Mouse (Mus musculus): ENCODE results near the gene Ccdc172. TPM values are rescaled to one million over a fixed set of nuclear protein-coding genes. Genes with fewer than 3 reads are reported as not detected.

The Ccdc172 gene
- total and polyA plus RNA-seq, 2 experiments from 2014 or later = not detected

GRCm38 (mm10) chr19:58497106-58497505 is 14.7 kb upstream of the Ccdc172 start:
- no peak overlapping the region for H3K4me2 ChIP-seq (ENCODE audit: low read depth, low read length)

DNA sequence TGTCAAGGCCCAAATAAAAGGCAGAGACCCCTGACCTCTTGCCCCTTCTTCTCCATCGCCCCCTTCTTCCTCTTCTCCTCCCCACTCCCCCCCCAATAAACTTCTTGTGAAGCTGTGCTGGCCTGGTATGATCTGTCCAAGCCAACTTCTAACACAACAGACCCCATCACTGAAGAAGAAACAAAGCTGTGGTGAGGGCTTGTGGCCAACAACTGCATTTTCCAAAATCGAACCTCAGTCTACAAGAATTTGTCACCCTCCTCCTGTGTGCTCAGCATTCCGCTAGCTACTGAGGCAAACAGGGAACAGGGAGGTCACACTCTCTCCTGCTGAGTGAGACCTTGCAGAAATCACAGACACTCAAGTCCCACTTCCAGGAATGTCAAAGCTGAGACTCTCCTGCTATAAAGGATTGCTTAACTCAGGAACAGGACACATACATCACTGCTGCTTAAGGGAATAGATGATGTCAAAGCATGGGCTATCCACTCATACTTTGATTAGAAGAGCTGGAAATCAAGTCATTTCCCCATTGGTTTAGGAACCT is 12.3 kb upstream of the Ccdc172 start:
- WGBS = 42% methylated on average over 3 of the region's 3 CpGs
- Histone ChIP-seq H3K4me2 (ENCODE audit: low read depth, low read length) (no peak overlapping the region), H3K4me1 (ENCODE audit: insufficient read depth, low read length) (0 out of 2 replicates have a peak, but pooled peaks cover 4% of the 10 kb centered on the region), H3K4me3 (ENCODE audit: low read length) (no peak overlapping the region), H3K36me3 (ENCODE audit: insufficient read depth, low read length) (no peaks in the 10 kb centered on the region), H3K27me3 (ENCODE audit: insufficient read depth, low read length) (no peaks in the 10 kb centered on the region), H3K9me3 (ENCODE audit: low read length) (no peaks in the 10 kb centered on the region), H3K9ac (replicated peaks; ENCODE audit: low read length) (no peak overlapping the region), H3K27ac (no peak overlapping the region)
- TF ChIP-seq CTCF (IDR thresholded peaks at IDR 0.05; ENCODE audit: low read depth) = no peak
- ATAC-seq (no peak), DNase-seq (ENCODE audit: low spot score) (no peak)

More at GRCm38 (mm10) chr19:58497106-58497505, 14.7 kb upstream of the Ccdc172 start:
- TF ChIP-seq CTCF (IDR thresholded peaks at IDR 0.05; ENCODE audit: low read depth) = no peak
- 45% methylated on average over 3 of the region's 3 CpGs for WGBS
- DNase-seq (ENCODE audit: low spot score) (no peak), ATAC-seq (no peak)
- H3K9me3 ChIP-seq (ENCODE audit: low read length) = no peaks in the 10 kb centered on the region
- no peak overlapping the region for H3K27ac ChIP-seq
- no peaks in the 10 kb centered on the region for H3K27me3 ChIP-seq (ENCODE audit: insufficient read depth, low read length)
- 0 out of 2 replicates have a peak, but pooled peaks cover 4% of the 10 kb centered on the region for H3K4me1 ChIP-seq (ENCODE audit: insufficient read depth, low read length)
- no peaks in the 10 kb centered on the region for H3K36me3 ChIP-seq (ENCODE audit: insufficient read depth, low read length)
- no peak overlapping the region for H3K4me3 ChIP-seq (ENCODE audit: low read length)
- H3K9ac ChIP-seq (replicated peaks; ENCODE audit: low read length) = no peak overlapping the region

- 67% methylated on average over 2 of the region's 2 CpGs for whole genome bisulfite sequencing
- Histone ChIP-seq H3K4me1 (ENCODE audit: insufficient read depth, low read length) (0 out of 2 replicates have a peak, but pooled peaks cover 4% of the 10 kb centered on the region), H3K4me3 (ENCODE audit: low read length) (no peak overlapping the region), H3K4me2 (ENCODE audit: low read depth, low read length) (no peak overlapping the region), H3K36me3 (ENCODE audit: insufficient read depth, low read length) (no peaks in the 10 kb centered on the region), H3K27ac (no peak overlapping the region), H3K9me3 (ENCODE audit: low read length) (no peaks in the 10 kb centered on the region), H3K27me3 (ENCODE audit: insufficient read depth, low read length) (no peaks in the 10 kb centered on the region), H3K9ac (replicated peaks; ENCODE audit: low read length) (no peak overlapping the region)
- ATAC-seq (0 out of 2 replicates have a peak, but pooled peaks have one; percentile 4), DNase-seq (ENCODE audit: low spot score) (peak; percentile 75)
- TF ChIP-seq CTCF (IDR thresholded peaks at IDR 0.05; ENCODE audit: low read depth) = no peak
These were observed 11.7 kb upstream of the Ccdc172 start for GRCm38 (mm10) chr19:58500049-58500448.

- Histone ChIP-seq H3K9me3 (ENCODE audit: low read length) (no peaks in the 10 kb centered on the region), H3K36me3 (ENCODE audit: insufficient read depth, low read length) (no peaks in the 10 kb centered on the region), H3K27me3 (ENCODE audit: insufficient read depth, low read length) (no peaks in the 10 kb centered on the region), H3K9ac (replicated peaks; ENCODE audit: low read length) (no peak overlapping the region), H3K4me3 (ENCODE audit: low read length) (no peak overlapping the region), H3K4me2 (ENCODE audit: low read depth, low read length) (no peak overlapping the region), H3K4me1 (ENCODE audit: insufficient read depth, low read length) (no peaks in the 10 kb centered on the region), H3K27ac (no peak overlapping the region)
- WGBS = 95% methylated on average over 1 of the region's 1 CpGs
- no peak for TF ChIP-seq CTCF (IDR thresholded peaks at IDR 0.05; ENCODE audit: low read depth)
- DNase-seq (ENCODE audit: low spot score) (no peak), ATAC-seq (no peak)
These were observed 9.9 kb downstream of the Ccdc172 start for GRCm38 (mm10) chr19:58521696-58522095.

DNA sequence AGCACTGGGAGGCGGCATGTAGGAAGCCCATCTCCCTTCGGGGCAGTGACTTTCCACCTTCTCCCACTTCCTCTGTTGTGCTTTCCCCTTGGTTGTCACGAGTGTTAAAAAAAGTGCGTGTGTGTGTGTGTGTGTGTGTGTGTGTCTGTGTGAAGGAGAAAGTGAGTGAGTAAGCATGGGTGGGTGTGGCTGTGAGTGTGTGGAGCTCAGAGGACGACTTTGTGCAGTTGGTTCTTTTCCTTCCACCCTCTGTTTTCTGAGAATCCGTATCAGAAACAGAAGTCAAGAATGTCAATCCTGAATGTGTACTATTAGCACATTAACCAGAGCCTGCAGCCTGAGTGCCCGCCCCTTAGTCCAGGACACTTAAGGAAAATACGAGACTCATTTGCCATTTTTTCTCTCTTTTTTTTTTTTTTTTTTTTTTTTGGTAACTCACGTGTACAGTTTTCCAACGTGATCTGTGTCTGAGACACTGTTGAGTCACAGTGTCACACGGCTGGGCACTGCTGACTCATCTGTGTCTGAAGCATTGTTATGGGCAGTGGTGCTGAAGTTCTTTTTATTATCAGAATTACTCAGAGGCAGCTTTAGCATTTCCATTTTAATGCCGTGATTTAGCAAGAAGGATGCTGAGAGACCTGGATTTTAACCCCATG is 12.1 kb downstream of the Ccdc172 start:
- Histone ChIP-seq H3K4me2 (ENCODE audit: low read depth, low read length) (no peak overlapping the region), H3K27me3 (ENCODE audit: insufficient read depth, low read length) (no peaks in the 10 kb centered on the region), H3K36me3 (ENCODE audit: insufficient read depth, low read length) (no peaks in the 10 kb centered on the region), H3K9me3 (ENCODE audit: low read length) (no peaks in the 10 kb centered on the region), H3K4me1 (ENCODE audit: insufficient read depth, low read length) (no peaks in the 10 kb centered on the region), H3K27ac (no peak overlapping the region), H3K9ac (replicated peaks; ENCODE audit: low read length) (no peak overlapping the region), H3K4me3 (ENCODE audit: low read length) (no peak overlapping the region)
- DNase-seq (ENCODE audit: low spot score) (no peak), ATAC-seq (no peak)
- 57% methylated on average over 12 of the region's 12 CpGs for WGBS
- TF ChIP-seq CTCF (IDR thresholded peaks at IDR 0.05; ENCODE audit: low read depth) = no peak

- DNase-seq (ENCODE audit: low spot score) = no peak
- no peak for TF ChIP-seq CTCF (IDR thresholded peaks at IDR 0.05; ENCODE audit: low read depth)
- H3K27me3 ChIP-seq (ENCODE audit: insufficient read depth, low read length) = no peaks in the 10 kb centered on the region
- WGBS = 75% methylated on average over 12 of the region's 12 CpGs
- H3K4me3 ChIP-seq (ENCODE audit: low read length) = no peak overlapping the region
- no peak overlapping the region for H3K4me2 ChIP-seq (ENCODE audit: low read depth, low read length)
- no peak overlapping the region for H3K9ac ChIP-seq (replicated peaks; ENCODE audit: low read length)
- no peaks in the 10 kb centered on the region for H3K4me1 ChIP-seq (ENCODE audit: insufficient read depth, low read length)
- no peak overlapping the region for H3K27ac ChIP-seq
- no peak for ATAC-seq
- H3K36me3 ChIP-seq (ENCODE audit: insufficient read depth, low read length) = no peaks in the 10 kb centered on the region
- H3K9me3 ChIP-seq (ENCODE audit: low read length) = no peaks in the 10 kb centered on the region
These were observed 13.9 kb downstream of the Ccdc172 start for GRCm38 (mm10) chr19:58525457-58526239.

Measured in hindbrain, postnatal 0 days (tissue).